Mouse (Mus musculus): Measurements from ENCODE around the gene Kin. TPM values are rescaled to one million over a fixed set of nuclear protein-coding genes. Genes with fewer than 3 reads are reported as not detected.

Kin gene
- 39.0 and 39.6 TPM in 2 replicates for polyA plus RNA-seq (2015; fragmentation: Nextera tagmentation; extraction: Ambion mirVana)

- under 1% methylated on average over 61 of the region's 61 CpGs for WGBS
- peaks cover 15% of the 10 kb centered on the region for H3K36me3 ChIP-seq
- H3K4me2 ChIP-seq (replicated peaks), result peak within 1 kb of the TSS; percentile 82
- peak within 1 kb of the TSS; percentile 91 for H3K27ac ChIP-seq
- peak; percentile 97 for ATAC-seq
- no peaks in the 10 kb centered on the region for H3K27me3 ChIP-seq
- H3K9ac ChIP-seq (replicated peaks), result peak within 1 kb of the TSS; percentile 97
- peaks cover 50% of the 10 kb centered on the region for H3K4me1 ChIP-seq (replicated peaks)
- peak within 1 kb of the TSS; percentile 91 for H3K4me3 ChIP-seq (replicated peaks)
- H3K9me3 ChIP-seq, result no peaks in the 10 kb centered on the region
These were observed at the start of gene Kin, which contains the start of gene Atp5c1 for GRCm38 (mm10) chr2:10080310-10081010. Kin (plus strand) TSS chr2:10080593. Atp5c1 (minus strand) TSS chr2:10080510.

DNA sequence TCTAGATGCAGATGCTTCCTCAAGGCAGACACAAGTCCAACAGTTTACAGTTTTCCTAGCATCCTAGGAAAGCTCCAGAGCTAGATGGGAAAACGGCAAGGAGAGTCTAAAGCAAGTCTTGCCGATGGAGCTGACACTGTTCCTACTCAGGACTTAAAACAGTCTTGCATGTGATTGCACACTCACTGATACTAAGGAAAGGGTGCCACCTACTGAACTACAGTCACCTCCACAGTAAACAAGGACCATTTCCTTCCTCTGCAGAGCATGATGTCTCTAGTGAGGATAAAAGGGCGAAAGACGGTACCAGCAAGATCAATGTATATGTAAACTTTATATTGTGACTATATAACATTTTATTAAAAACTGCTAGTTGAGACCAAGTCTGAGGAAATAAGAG lies 46.7 kb upstream of the Kin start:
- no peak overlapping the region for H3K4me2 ChIP-seq (replicated peaks)
- no peaks in the 10 kb centered on the region for H3K27me3 ChIP-seq
- no peaks in the 10 kb centered on the region for H3K9me3 ChIP-seq
- H3K9ac ChIP-seq (replicated peaks), result no peak overlapping the region
- H3K4me1 ChIP-seq (replicated peaks), result peaks cover 11% of the 10 kb centered on the region
- H3K36me3 ChIP-seq, result no peaks in the 10 kb centered on the region
- no peak for ATAC-seq
- no peak overlapping the region for H3K4me3 ChIP-seq (replicated peaks)
- WGBS, result 67% methylated on average over 4 of the region's 4 CpGs
- no peak overlapping the region for H3K27ac ChIP-seq

DNA sequence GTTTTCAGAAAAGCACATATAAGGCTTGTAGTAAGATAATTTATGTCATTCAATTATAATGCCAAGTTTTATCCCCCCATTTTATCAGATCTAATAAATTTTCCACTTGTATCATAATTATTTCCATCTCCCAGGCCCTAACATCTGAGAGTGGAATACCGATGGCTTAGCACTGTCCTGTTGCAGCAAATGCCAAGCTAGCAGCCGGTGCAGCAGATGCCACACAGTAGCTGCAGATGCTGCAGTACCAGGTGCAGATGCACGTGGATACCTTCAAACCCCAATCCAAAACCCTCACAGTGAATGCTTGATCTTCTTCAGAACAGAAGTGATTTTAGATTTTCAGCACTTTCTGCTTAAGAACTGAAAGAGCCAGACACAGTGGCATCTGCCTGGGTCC lies 45.4 kb upstream of the Kin start:
- no peak overlapping the region for H3K27ac ChIP-seq
- no peak overlapping the region for H3K4me3 ChIP-seq (replicated peaks)
- H3K27me3 ChIP-seq, result no peaks in the 10 kb centered on the region
- no peak overlapping the region for H3K4me2 ChIP-seq (replicated peaks)
- no peak for ATAC-seq
- H3K9ac ChIP-seq (replicated peaks), result no peak overlapping the region
- no peaks in the 10 kb centered on the region for H3K9me3 ChIP-seq
- 87% methylated on average over 3 of the region's 3 CpGs for WGBS
- H3K4me1 ChIP-seq (replicated peaks), result 0 out of 2 replicates have a peak, but pooled peaks cover 3% of the 10 kb centered on the region
- H3K36me3 ChIP-seq, result peaks cover 9% of the 10 kb centered on the region

DNA sequence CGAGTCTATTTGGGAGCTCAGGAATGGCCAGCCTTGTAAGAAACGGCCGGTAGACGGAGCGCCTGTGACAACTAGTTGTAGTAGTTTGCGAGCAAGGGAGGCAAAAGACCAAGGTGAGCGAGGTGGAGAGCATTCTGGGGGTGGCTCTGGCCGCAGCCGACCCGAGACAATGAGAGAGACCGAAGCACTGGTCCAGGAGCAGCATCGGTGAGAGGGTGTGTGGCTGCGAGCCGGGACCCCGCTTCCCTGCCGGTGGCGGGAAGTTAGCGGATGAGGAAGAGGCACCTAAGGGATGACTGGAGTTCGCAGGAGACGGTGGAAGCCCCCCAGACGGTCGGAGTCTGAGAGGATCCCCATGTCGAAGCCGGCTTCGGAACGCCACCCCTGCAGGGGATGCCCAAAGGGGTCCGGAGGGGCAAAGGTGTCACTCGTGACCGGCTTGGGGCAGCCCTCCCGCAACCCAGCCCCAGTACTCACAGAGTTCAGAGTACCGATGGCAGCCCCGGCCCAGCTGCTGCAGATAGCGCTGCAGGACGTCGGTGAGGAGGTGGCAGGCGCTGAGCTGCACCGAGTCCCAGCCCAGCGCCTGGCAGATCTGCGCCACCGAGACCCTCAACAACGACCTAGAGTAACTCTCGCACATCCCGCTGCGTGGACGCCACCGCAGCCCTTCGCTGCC lies 32.5 kb upstream of the Kin start:
- no peaks in the 10 kb centered on the region for H3K36me3 ChIP-seq
- H3K27me3 ChIP-seq, result no peaks in the 10 kb centered on the region
- H3K9me3 ChIP-seq, result no peaks in the 10 kb centered on the region
- peak overlapping the region; percentile 99 for H3K4me3 ChIP-seq (replicated peaks)
- ATAC-seq, result peak; percentile 92
- H3K4me2 ChIP-seq (replicated peaks), result peak overlapping the region; percentile 94
- peak overlapping the region; percentile 67 for H3K27ac ChIP-seq
- peaks cover 26% of the 10 kb centered on the region for H3K4me1 ChIP-seq (replicated peaks)
- under 1% methylated on average over 47 of the region's 47 CpGs for WGBS
- H3K9ac ChIP-seq (replicated peaks), result peak overlapping the region; percentile 85

DNA sequence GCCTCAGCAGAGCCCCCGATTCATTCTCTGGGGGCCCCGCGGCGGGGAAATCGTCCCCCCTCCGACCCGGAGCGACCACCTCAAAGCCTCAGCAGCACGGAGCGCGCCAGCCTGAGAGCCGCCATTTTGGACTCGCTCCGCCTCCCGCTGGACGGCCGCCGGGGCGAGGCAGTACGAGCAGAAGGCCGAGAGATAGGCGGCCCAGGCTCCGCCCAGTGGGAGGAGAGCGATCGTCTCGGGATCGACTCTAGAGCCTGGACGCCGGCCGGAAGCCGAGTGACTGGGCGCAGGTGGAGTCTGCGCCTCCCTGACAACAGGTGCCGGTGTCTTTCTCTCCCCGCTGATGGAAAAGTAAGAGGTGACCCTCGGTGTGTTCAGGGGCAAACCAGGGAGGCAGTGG lies 31.9 kb upstream of the Kin start, which contains the start of gene Taf3:
Gene Taf3 (minus strand): TSS at position 136 of the 400 bp plus-strand sequence.
- WGBS, result under 1% methylated on average over 36 of the region's 36 CpGs
- peak within 1 kb of the TSS; percentile 94 for H3K4me2 ChIP-seq (replicated peaks)
- ATAC-seq, result peak; percentile 95
- H3K27ac ChIP-seq, result peak within 1 kb of the TSS; percentile 67
- peak within 1 kb of the TSS; percentile 99 for H3K4me3 ChIP-seq (replicated peaks)
- H3K36me3 ChIP-seq, result 0 out of 2 replicates have a peak, but pooled peaks cover 2% of the 10 kb centered on the region
- H3K9ac ChIP-seq (replicated peaks), result peak within 1 kb of the TSS; percentile 85
- H3K9me3 ChIP-seq, result no peaks in the 10 kb centered on the region
- H3K27me3 ChIP-seq, result no peaks in the 10 kb centered on the region
- H3K4me1 ChIP-seq (replicated peaks), result peaks cover 26% of the 10 kb centered on the region

- 18% methylated on average over 10 of the region's 10 CpGs for WGBS
- Histone ChIP-seq H3K4me1 (replicated peaks) (peaks cover 26% of the 10 kb centered on the region), H3K9ac (replicated peaks) (peak overlapping the region; percentile 51), H3K36me3 (peaks cover 11% of the 10 kb centered on the region), H3K27me3 (no peaks in the 10 kb centered on the region), H3K9me3 (no peaks in the 10 kb centered on the region), H3K27ac (no peak overlapping the region), H3K4me3 (replicated peaks) (peak overlapping the region; percentile 99), H3K4me2 (replicated peaks) (peak overlapping the region; percentile 72)
- ATAC-seq, result no peak
These were observed 30.9 kb upstream of the Kin start for GRCm38 (mm10) chr2:10049456-10049855.

- WGBS, result 86% methylated on average over 3 of the region's 3 CpGs
- Histone ChIP-seq H3K4me3 (replicated peaks) (no peak overlapping the region), H3K4me1 (replicated peaks) (peaks cover 26% of the 10 kb centered on the region), H3K9ac (replicated peaks) (no peak overlapping the region), H3K27ac (no peak overlapping the region), H3K36me3 (peaks cover 25% of the 10 kb centered on the region), H3K27me3 (no peaks in the 10 kb centered on the region), H3K9me3 (no peaks in the 10 kb centered on the region), H3K4me2 (replicated peaks) (no peak overlapping the region)
- no peak for ATAC-seq
These were observed 29.5 kb upstream of the Kin start for GRCm38 (mm10) chr2:10050878-10051277.

DNA sequence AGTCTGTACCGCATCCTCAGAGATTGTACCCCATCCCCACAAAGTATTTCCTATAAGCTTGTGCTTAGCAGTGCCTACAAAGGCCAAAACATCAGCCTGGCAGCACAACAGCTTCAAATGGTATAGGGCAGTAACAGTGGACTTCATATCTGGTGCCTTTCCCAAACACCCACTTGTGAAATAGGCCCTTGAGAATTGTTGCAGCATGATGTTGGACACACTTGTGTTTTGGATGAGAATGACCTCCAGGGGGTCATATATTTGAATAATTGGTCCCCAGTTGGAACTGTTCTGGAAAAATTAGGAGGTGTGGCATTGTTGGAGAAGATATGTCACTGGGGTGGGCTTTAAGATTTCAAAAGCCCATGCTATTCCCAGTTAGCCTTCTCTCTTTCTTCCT lies 28.4 kb upstream of the Kin start:
- no peak overlapping the region for H3K9ac ChIP-seq (replicated peaks)
- H3K27me3 ChIP-seq, result no peaks in the 10 kb centered on the region
- H3K27ac ChIP-seq, result no peak overlapping the region
- ATAC-seq, result no peak
- WGBS, result 93% methylated on average over 1 of the region's 1 CpGs
- H3K4me3 ChIP-seq (replicated peaks), result no peak overlapping the region
- H3K4me1 ChIP-seq (replicated peaks), result peaks cover 15% of the 10 kb centered on the region
- peaks cover 33% of the 10 kb centered on the region for H3K36me3 ChIP-seq
- H3K4me2 ChIP-seq (replicated peaks), result no peak overlapping the region
- no peaks in the 10 kb centered on the region for H3K9me3 ChIP-seq

- Histone ChIP-seq H3K4me1 (replicated peaks) (no peaks in the 10 kb centered on the region), H3K9me3 (no peaks in the 10 kb centered on the region), H3K27me3 (no peaks in the 10 kb centered on the region), H3K36me3 (peaks cover 88% of the 10 kb centered on the region), H3K4me3 (replicated peaks) (no peak overlapping the region), H3K9ac (replicated peaks) (no peak overlapping the region), H3K27ac (no peak overlapping the region), H3K4me2 (replicated peaks) (no peak overlapping the region)
- ATAC-seq, result no peak
- 91% methylated on average over 5 of the region's 5 CpGs for WGBS
These were observed 21.6 kb upstream of the Kin start for GRCm38 (mm10) chr2:10058836-10059235.

- WGBS, result 91% methylated on average over 7 of the region's 7 CpGs
These were observed 8.6 kb upstream of the Kin start for GRCm38 (mm10) chr2:10071751-10072150.

GRCm38 (mm10) chr2:10074470-10074869 lies 5.9 kb upstream of the Kin start:
- peaks cover 9% of the 10 kb centered on the region for H3K36me3 ChIP-seq
- H3K27ac ChIP-seq, result no peak overlapping the region
- H3K4me3 ChIP-seq (replicated peaks), result no peak overlapping the region
- no peak for ATAC-seq
- H3K9me3 ChIP-seq, result no peaks in the 10 kb centered on the region
- no peak overlapping the region for H3K9ac ChIP-seq (replicated peaks)
- 75% methylated on average over 7 of the region's 7 CpGs for WGBS
- H3K27me3 ChIP-seq, result no peaks in the 10 kb centered on the region
- no peak overlapping the region for H3K4me2 ChIP-seq (replicated peaks)
- peaks cover 24% of the 10 kb centered on the region for H3K4me1 ChIP-seq (replicated peaks)

More at GRCm38 (mm10) chr2:10071751-10072150, 8.6 kb upstream of the Kin start:
- peaks cover 2% of the 10 kb centered on the region; the same call in 1 of the 2 replicates for H3K4me1 ChIP-seq (replicated peaks)
- H3K27ac ChIP-seq, result no peak overlapping the region
- ATAC-seq, result no peak
- H3K4me3 ChIP-seq (replicated peaks), result no peak overlapping the region
- H3K9ac ChIP-seq (replicated peaks), result no peak overlapping the region
- H3K4me2 ChIP-seq (replicated peaks), result no peak overlapping the region
- no peaks in the 10 kb centered on the region for H3K27me3 ChIP-seq
- H3K36me3 ChIP-seq, result peaks cover 25% of the 10 kb centered on the region
- no peaks in the 10 kb centered on the region for H3K9me3 ChIP-seq

DNA sequence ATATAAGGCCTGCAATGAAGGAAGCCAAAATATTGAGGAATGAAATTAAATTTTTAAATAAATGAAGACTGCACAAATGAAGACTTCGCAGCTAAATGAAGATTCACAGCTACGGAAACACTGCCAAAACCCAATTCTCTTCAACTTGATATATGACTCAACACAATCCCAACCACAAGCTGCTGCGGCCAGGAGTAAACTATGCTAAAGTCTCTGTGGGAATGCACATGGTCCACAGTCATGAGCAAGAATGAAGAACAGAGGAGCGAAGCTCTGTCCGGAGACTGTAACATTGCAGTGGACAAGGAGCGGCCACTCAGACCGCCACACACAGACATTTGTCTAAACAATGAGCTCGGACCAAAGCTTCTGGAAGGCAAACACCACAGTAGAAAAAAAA lies 3.7 kb upstream of the Kin start:
- ATAC-seq, result no peak
- H3K4me3 ChIP-seq (replicated peaks), result no peak overlapping the region
- H3K4me2 ChIP-seq (replicated peaks), result no peak overlapping the region
- H3K27ac ChIP-seq, result no peak overlapping the region
- peaks cover 9% of the 10 kb centered on the region for H3K36me3 ChIP-seq
- no peak overlapping the region for H3K9ac ChIP-seq (replicated peaks)
- no peaks in the 10 kb centered on the region for H3K9me3 ChIP-seq
- no peaks in the 10 kb centered on the region for H3K27me3 ChIP-seq
- peaks cover 32% of the 10 kb centered on the region for H3K4me1 ChIP-seq (replicated peaks)
- WGBS, result 92% methylated on average over 8 of the region's 8 CpGs

Measured in midbrain, embryonic 13.5 days (tissue).